Mouse (Mus musculus) ES-Bruce4 (cell line): ENCODE measurements around the gene Ptprj. TPM values are rescaled to one million over a fixed set of nuclear protein-coding genes. Genes with fewer than 3 reads are reported as not detected.

Experiments used
- H3K27ac ChIP-seq: 2 replicates; pipeline ENCODE4 v1.5.1; 2012; ENCODE audit warnings: low read length, inconsistent platforms; ENCODE audit not compliant: insufficient read depth
- H3K27me3 ChIP-seq: 2 replicates; pipeline ENCODE4 v1.6.1; 2012; ENCODE audit warnings: mild to moderate bottlenecking, low read length, inconsistent platforms; ENCODE audit not compliant: control insufficient read depth, poor library complexity, insufficient read depth, severe bottlenecking
- H3K36me3 ChIP-seq: 2 replicates; pipeline ENCODE4 v1.6.1; 2012; ENCODE audit warnings: inconsistent platforms, mild to moderate bottlenecking, low read length, moderate library complexity; ENCODE audit not compliant: control insufficient read depth, poor library complexity, insufficient read depth, severe bottlenecking
- H3K4me1 ChIP-seq: one replicate; pipeline ENCODE4 v1.8.1; 2011; ENCODE audit warnings: low read length; ENCODE audit not compliant: control insufficient read depth, insufficient read depth
- H3K4me3 ChIP-seq: 2 replicates; pipeline ENCODE4 v1.5.1; 2011; ENCODE audit warnings: low read depth, mild to moderate bottlenecking, low read length
- H3K9ac ChIP-seq: 2 replicates; pipeline ENCODE4 v1.6.1; 2012; ENCODE audit warnings: low read depth, mild to moderate bottlenecking, inconsistent platforms; ENCODE audit not compliant: poor library complexity, severe bottlenecking
- H3K9me3 ChIP-seq: replicated peaks from 2 replicates; pipeline ENCODE4 v1.6.1; 2012; ENCODE audit warnings: mild to moderate bottlenecking, low read length, inconsistent platforms; ENCODE audit not compliant: control insufficient read depth, poor library complexity, insufficient read depth, severe bottlenecking
- CTCF ChIP-seq: IDR thresholded peaks from one replicate; pipeline ENCODE4 v1.8.1; 2011; ENCODE audit warnings: low read depth, low read length
- EP300 ChIP-seq: IDR thresholded peaks from 2 replicates; pipeline ENCODE4 v1.6.1; 2011; ENCODE audit warnings: low read depth, low read length; ENCODE audit not compliant: insufficient read depth
- POLR2A ChIP-seq: IDR thresholded peaks from one replicate; pipeline ENCODE4 v1.8.1; 2011; ENCODE audit warnings: low read length; ENCODE audit not compliant: insufficient read depth
- polyA plus RNA-seq: library from polyadenylated mRNA; stranded (reverse); fragments of >200 nt; gene quantifications from 2 replicates; pipeline ENCODE4 v1.2.4, GENCODE M21; 2011; ENCODE audit warnings: low read depth; ENCODE audit not compliant: missing spikeins, insufficient read depth, insufficient read length

Ptprj gene
- polyA plus RNA-seq, 1 experiment = 5.5 TPM

- Histone ChIP-seq H3K9ac (peak overlapping the region; percentile 89), H3K27me3 (peaks cover 4% of the 10 kb centered on the region), H3K4me1 (no peaks in the 10 kb centered on the region), H3K36me3 (no peaks in the 10 kb centered on the region), H3K4me3 (peak overlapping the region; percentile 77), H3K9me3 (no peaks in the 10 kb centered on the region), H3K27ac (no peak overlapping the region)
- TF ChIP-seq CTCF (no peak), EP300 (no peak), POLR2A (no peak)
These were observed 754 bp upstream of the Ptprj start for GRCm38 (mm10) chr2:90581006-90581795.

GRCm38 (mm10) chr2:90579728-90580235 is 665 bp downstream of the Ptprj start:
- H3K9me3 ChIP-seq = no peaks in the 10 kb centered on the region
- H3K4me3 ChIP-seq = peak overlapping the region; percentile 77
- peaks cover 4% of the 10 kb centered on the region for H3K27me3 ChIP-seq
- H3K36me3 ChIP-seq = no peaks in the 10 kb centered on the region
- peak overlapping the region; percentile 89 for H3K9ac ChIP-seq
- TF ChIP-seq EP300 = no peak
- no peak for TF ChIP-seq POLR2A
- TF ChIP-seq CTCF = no peak
- no peak overlapping the region for H3K27ac ChIP-seq
- H3K4me1 ChIP-seq = no peaks in the 10 kb centered on the region

GRCm38 (mm10) chr2:90579038-90579727 is 1.3 kb downstream of the Ptprj start:
- H3K4me1 ChIP-seq = no peaks in the 10 kb centered on the region
- peak overlapping the region; percentile 89 for H3K9ac ChIP-seq
- no peaks in the 10 kb centered on the region for H3K9me3 ChIP-seq
- H3K4me3 ChIP-seq = peak overlapping the region; percentile 77
- no peak for TF ChIP-seq CTCF
- no peak for TF ChIP-seq EP300
- no peak for TF ChIP-seq POLR2A
- H3K36me3 ChIP-seq = no peaks in the 10 kb centered on the region
- peaks cover 4% of the 10 kb centered on the region for H3K27me3 ChIP-seq
- no peak overlapping the region for H3K27ac ChIP-seq

- Histone ChIP-seq H3K27ac (no peak overlapping the region), H3K4me1 (no peaks in the 10 kb centered on the region), H3K36me3 (no peaks in the 10 kb centered on the region), H3K4me3 (no peak overlapping the region), H3K9ac (no peak overlapping the region), H3K27me3 (peaks cover 4% of the 10 kb centered on the region), H3K9me3 (no peaks in the 10 kb centered on the region)
- TF ChIP-seq POLR2A = no peak
- no peak for TF ChIP-seq EP300
- TF ChIP-seq CTCF = no peak
These were observed 2.8 kb downstream of the Ptprj start for GRCm38 (mm10) chr2:90577451-90578279.

GRCm38 (mm10) chr2:90576936-90577335 is 3.5 kb downstream of the Ptprj start:
- Histone ChIP-seq H3K36me3 (no peaks in the 10 kb centered on the region), H3K4me3 (no peak overlapping the region), H3K9ac (no peak overlapping the region), H3K27ac (no peak overlapping the region), H3K9me3 (no peaks in the 10 kb centered on the region), H3K4me1 (no peaks in the 10 kb centered on the region), H3K27me3 (peaks cover 4% of the 10 kb centered on the region)
- no peak for TF ChIP-seq CTCF
- TF ChIP-seq EP300 = no peak
- TF ChIP-seq POLR2A = no peak
